Mouse (Mus musculus) cerebellum, adult 11-12 months (tissue): ENCODE measurements around the gene Gpa33.

Experiments
- DNase-seq: peaks from one replicate; pipeline ENCODE4 v3.0.0; 2022

Gpa33 gene

DNA sequence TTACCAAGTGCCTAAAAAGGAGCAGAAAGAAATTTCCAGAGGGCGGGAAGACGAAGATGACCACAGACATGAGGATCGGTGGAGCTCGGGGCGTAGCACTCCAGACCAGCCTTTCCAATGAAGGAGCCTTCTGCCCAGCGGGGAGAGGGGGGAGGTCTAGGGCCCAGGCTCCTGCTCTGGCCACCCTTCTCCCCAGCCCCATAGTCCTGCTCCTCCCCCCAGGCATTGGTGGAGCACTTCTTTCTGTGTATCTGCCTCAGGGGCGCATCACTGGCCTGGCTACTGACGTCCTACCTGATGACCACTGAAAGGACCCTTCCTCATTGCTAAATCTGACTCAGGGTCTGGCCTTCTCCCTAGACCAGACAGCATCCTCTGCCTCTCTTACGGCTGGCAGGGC lies 35.1 kb downstream of the Gpa33 start:
- no peak for DNase-seq

DNA sequence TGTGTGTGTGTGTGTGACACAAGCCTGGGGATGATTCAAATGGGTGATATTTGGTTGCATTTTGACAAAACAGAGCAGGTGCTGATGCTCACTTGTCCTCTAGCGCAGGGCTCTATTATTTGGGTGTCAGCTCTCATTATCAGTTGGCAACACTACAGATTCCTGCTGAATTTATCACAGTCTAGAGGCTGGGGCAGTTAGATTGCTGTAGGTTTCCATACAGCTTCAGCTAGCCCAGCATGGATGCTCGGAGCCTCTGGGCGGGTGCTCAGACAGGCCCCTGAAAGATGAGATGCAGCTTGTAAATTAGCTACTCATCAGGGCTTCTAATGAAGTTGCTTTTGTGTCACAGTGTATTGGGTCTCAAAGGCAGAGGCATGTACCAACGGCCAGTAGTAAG lies 37.4 kb downstream of the Gpa33 start:
- DNase-seq, result no peak

DNA sequence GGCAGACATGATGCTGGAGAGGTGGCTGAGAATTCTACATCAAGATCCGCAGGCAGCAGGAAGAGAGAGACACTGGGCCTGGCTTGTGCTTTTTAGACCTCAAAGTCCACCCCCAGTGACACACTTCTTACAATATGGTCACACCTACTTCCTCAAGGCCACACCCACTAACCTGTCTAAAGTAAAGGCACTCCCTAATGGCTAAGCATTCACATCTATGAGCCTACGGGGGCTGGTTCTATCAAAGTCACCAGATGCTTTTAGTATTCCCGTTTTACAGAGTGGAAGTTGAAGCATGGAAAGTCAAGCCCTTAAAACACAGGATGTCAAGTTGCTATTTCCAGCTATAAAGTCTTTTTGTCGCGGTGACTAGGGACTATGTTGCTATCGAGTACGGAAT lies 38.0 kb downstream of the Gpa33 start:
- DNase-seq, result no peak

DNA sequence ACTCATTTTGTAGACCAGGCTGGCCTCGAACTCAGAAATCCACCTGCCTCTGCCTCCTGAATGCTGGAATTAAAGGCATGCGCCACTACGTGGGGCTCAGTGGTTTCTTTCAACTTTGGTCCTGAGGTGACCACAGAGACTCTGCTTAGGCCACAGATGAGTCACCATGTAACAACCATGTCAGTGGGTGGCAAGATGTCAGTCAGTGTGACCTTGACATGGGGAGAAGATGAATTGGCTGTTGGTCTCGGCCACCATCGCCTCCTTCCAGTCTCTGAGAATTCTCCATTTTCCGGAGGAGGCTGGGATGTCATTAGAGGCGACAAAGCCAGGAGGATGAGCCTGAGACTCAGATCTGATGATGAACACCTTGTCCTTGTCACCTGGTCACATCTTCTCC lies 39.7 kb downstream of the Gpa33 start:
- no peak for DNase-seq

DNA sequence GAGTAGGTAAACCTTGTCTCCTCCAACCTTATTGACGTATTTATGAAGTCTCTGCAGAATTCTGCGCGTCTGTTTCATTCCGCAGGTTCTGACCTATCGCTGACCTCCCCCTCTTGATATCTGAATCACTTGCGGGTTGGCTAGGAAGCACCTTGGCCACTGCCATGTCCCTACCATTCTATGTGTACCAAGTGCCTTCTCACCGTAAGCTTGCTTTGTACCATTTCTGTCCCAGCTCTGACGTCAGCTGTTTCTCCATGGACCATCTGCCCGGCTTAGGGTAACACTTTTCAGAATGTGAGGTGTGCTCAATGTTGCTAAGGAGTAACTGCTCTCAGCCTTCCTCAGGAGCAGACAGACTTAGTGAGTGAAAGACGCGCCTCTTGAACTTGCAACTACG lies 40.8 kb downstream of the Gpa33 start:
- DNase-seq, result no peak

DNA sequence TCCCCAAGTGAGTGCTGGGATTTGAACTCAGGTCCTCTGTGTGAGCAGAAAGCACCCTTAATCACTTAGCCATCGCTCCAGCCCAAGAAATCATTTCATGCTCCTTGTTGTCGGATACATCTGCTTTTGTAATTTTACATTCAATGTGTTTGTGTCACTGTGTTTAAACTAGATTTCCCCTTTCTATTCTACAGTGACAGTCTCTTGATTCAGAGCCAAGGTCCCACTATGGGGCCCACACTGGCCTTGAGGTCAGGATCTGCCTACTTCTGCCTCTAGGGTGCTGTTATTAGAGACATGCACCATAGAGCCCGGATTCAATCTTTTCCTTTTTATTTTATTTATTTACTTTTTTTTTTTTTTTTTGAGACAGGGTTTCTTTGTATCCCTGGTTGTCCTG lies 43.0 kb downstream of the Gpa33 start:
- DNase-seq, result no peak

DNA sequence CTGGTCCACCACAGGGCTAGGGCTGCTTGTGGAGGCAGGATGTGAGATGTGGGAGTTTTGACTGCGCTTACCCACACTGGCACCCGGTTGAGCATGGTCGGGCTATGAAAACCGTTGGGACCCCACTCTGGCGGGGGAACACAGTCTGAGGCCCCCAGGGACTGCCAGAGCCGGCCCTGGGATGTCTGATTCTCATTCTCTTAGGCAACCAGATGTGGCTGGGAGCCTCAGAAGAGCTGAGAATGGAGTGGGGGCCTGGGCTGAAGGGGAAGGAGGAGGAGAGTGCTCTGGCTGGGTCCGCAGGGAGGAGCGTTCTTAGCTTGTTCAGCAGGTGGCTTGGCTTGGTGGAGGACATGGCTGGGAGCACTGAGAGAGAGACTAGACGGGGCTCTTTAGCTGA lies 43.6 kb downstream of the Gpa33 start:
- no peak for DNase-seq

DNA sequence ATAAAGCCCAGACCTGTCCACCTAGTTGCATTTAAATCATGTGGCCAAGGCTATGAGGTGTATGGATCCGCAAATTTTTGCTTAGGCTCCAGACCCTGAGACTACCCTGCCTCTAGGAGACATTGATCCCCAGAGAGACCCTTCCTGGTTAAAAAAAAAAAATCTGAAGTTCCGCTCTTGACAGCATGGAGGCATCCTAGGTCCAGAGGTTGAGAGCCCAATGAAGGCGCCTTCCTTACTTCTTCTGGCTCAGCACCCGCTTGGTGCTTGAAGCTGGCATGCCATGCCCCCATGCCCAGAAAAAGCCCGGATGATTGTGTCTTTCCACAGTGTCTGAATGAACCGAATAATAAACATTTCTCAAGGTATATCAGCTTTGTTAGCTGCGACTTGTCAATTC lies 51.5 kb downstream of the Gpa33 start:
- no peak for DNase-seq

DNA sequence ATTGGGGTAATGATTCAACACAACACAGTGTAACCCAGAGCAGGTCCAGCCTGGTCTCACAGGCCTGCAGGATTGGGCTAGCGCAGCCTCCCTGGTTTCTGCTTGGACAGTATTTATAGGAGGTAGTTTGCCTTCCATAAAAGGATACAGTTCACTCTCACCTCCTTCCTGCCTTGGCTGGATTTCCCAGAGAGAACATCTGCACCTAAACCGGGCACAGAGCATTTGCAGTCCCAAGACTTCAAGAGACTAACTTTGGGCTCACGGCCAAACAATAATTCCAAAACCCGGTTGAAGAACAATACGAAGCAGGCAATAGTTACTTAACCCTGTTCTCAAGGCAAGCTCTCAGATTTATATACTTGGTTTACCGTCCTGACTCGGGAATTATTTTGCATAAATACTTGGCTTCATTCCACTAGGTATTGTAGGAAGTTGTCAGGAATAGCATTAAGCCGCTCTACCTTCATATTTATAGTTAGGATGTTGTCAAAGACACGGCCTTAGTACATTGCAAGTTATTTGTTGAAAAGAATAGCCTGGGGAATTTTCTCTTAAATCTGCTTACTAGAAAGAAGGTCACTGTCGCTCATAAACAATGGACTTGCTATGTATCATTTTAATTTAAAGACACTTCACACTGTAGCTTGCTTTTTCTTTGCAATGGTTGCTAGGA lies 53.1 kb downstream of the Gpa33 start:
- no peak for DNase-seq

DNA sequence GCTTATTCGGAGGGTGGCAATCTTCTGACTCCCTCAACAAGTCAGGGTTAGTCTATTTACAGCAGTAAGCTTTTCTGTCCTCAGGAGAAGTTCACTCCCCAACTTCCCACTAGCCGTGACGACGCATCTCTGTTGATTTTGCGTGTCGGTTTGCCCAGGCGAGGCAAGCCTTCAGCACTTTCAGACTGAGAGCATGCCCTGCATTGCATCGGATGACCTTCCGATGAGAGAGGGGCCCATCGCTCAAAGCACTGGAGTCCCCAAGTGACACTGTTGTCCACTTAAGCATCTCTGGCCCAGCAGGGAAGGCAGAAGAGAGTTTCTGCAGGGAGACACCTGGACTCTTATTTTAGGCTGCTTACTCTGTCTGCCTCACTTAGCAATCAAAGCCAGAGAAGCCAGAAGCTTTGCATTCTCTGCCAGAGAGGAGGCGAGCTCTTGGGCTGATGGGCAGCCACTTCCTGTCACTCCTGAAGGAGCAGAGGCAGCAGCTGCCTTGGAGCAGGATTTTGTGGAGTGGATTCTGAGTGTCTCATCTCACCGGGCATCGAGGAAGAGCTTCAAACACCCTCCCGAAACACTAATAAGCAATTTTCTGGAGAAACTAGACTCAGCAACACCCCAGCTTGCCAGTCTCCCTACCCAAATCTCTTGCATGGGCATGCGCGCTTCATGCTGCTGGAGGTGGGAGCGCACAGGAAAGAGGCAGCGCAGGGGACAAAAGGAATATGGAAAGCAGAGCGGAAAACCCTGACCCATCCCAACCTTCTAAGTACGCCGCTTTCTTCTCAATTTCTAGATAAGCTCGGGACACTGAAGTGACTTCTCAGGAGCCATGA lies 54.6 kb downstream of the Gpa33 start:
- no peak for DNase-seq

DNA sequence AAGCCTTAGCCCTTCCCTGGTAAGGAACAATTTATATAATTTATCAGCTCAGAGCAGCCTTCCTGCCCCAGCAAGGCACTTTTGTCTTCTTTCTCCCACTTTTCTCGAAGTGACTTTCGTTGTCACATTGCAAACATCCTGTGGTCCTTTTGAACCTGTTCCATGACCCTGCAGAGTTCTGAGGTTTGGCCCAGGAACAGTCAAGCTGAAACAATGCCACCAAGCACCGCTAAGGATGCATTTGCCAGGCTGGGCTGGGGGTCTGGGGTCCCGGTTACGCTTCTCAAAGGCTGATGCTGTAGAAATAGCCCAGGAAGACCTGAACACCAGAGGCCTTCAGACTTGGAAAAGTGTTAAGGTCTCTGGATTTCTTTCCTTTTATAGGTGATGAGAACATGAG lies 55.3 kb downstream of the Gpa33 start:
- DNase-seq, result no peak

DNA sequence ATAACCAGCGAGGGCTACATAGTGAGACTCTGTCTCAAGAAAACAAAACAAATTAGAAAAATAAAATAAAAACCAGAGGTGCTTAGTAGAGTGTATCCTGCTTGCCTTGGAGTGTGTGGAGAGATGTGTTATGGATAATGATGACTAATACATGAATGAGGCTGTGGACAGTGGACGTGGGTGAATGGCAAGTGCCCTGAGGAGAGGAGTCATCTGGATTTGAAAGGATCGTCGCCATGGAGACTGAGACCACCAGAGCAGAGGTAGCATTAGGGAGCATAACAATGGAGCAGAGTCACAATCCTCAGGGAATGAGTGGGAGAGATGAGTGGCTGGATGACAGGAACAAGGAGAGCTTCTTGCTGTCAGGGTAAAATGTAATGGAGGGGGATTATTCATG lies 59.8 kb downstream of the Gpa33 start:
- no peak for DNase-seq

DNA sequence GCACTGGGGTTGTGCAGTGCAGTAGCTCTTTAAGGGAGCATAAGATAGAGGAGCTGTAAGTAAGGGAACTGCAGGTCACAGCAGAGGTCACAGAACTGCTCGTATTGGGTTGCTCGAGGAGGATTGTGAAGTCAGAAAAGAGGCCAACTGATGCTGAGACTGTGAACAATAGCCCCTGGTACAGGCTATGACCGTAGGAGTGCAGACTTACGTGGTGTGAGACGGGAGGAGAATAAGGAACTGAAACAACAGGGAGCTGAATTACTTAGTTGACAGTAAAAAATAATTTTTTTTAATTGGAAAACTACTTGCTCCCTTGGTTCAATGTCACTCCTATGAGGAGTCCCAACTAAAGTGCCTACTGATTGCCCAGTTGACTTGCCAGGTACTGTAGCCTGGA lies 74.1 kb downstream of the Gpa33 start:
- DNase-seq, result no peak

DNA sequence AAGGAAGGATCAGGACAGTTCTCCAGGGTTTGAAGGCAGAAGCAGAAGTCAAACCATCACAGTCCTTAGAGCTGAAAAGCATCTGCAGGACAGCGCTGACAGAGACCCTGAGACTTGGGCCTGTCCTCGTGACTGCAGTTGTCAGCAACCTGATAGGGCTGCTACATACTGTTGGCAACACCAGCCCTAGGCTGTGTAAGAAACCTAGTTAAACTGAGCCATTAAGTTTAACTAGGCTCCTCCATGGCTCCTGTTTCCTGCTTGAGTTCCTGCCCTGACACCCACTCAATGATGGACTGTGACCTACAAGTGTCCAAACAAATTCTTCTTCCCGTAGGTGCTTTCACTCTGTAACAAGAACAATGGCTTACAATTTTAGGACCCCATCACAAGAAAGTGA lies 75.1 kb downstream of the Gpa33 start:
- no peak for DNase-seq

DNA sequence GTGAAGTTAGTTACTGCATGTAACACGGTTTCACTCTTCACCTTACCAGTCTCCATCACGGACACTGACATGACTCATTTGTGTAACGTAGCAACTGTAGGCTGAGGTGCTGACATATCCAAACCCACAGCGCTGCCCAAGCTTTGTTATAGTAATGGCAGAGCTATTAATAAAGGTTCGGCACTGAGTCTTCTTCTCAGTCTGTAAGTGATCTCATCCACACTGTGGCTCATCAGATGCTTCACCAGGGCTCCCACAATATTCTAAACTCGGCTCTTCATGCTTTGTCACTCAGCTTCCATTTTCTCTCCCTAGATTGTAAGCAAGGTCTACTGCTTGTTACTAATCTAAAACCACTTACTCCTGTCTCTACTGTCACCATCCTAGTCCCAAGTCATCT lies 79.3 kb downstream of the Gpa33 start:
- no peak for DNase-seq

DNA sequence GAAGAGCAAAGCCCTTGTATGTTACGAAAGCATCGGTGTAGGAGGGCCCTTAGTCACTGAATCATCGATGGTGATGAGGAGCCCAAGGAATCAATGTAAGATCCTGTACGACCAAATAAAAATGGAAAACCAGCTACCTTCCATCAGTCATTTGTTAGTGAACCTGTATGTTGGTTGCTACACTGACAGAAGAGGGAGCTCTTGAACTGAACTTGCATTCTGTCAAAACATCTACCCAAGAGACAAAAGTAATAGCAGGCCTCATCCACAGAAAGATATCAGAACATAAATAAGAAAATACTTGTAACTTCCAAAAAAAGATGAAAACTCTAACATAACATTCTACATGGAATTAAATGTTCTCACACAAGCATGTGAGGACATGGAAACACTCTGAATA lies 84.1 kb downstream of the Gpa33 start:
- no peak for DNase-seq
